In genomic region chr14:80215960-80216552, GRCm38 (mm10) we compare ENCODE assay signal across 8 mouse cellular contexts.
DNase-seq lines count a peak whose midpoint lies in the region; ATAC-seq and TF ChIP-seq lines count a peak whose summit lies in the region.

No protein-coding gene starts in this region.

- no peaks in the 10 kb centered on the region for H3K27me3 ChIP-seq in E14TG2a.4 (ENCODE audit: insufficient read depth, low read length)
- no peaks in the 10 kb centered on the region for H3K27me3 ChIP-seq in forebrain, embryonic 10.5 days (ENCODE audit: poor library complexity, severe bottlenecking)
- H3K27me3 ChIP-seq in heart, embryonic 15.5 days = no peaks in the 10 kb centered on the region
- H3K27me3 ChIP-seq in liver, postnatal 0 days (ENCODE audit: insufficient read depth, low read length) = no peaks in the 10 kb centered on the region

- peak; percentile 86 for TF ChIP-seq CTCF in E14TG2a.4 (conservative IDR thresholded peaks at IDR 0.05; ENCODE audit: low read length)
- peak; percentile 76 for TF ChIP-seq CTCF in liver, postnatal 0 days (IDR thresholded peaks at IDR 0.05; ENCODE audit: low read depth)
- TF ChIP-seq CTCF in olfactory bulb, adult 2 months (IDR thresholded peaks at IDR 0.05; ENCODE audit: insufficient read depth, low read depth, low read length) = peak; percentile 28

- H3K27ac ChIP-seq in forebrain, embryonic 10.5 days = no peak overlapping the region
- no peak overlapping the region for H3K27ac ChIP-seq in heart, embryonic 15.5 days
- H3K27ac ChIP-seq in liver, postnatal 0 days (ENCODE audit: low read depth) = no peak overlapping the region
- no peak overlapping the region for H3K27ac ChIP-seq in olfactory bulb, adult 2 months (ENCODE audit: insufficient read depth, low read depth, low read length)

- no peaks in the 10 kb centered on the region for H3K4me1 ChIP-seq in E14TG2a.4 (replicated peaks; ENCODE audit: low read depth, low read length)
- H3K4me1 ChIP-seq in forebrain, embryonic 10.5 days = peaks cover 9% of the 10 kb centered on the region; the same call in 1 of the 2 replicates
- H3K4me1 ChIP-seq in heart, embryonic 15.5 days (replicated peaks) = no peaks in the 10 kb centered on the region
- H3K4me1 ChIP-seq in liver, postnatal 0 days (ENCODE audit: insufficient read depth) = no peaks in the 10 kb centered on the region
- peaks cover 7% of the 10 kb centered on the region for H3K4me1 ChIP-seq in olfactory bulb, adult 2 months (ENCODE audit: control insufficient read depth, insufficient read depth, low read length)

- peak; percentile 80 for DNase-seq in brain, adult 2 months (ENCODE audit: low read depth, low spot score)
- peak; percentile 67 for DNase-seq in forebrain, embryonic 10.5 days (ENCODE audit: extremely low spot score, low spot score)
- peak; percentile 88 for DNase-seq in kidney, postnatal 10 days
- DNase-seq in liver, postnatal 0 days = peak; percentile 46

- H3K9me3 ChIP-seq in E14TG2a.4 (ENCODE audit: low read length) = peaks cover 14% of the 10 kb centered on the region
- H3K9me3 ChIP-seq in forebrain, embryonic 10.5 days = no peaks in the 10 kb centered on the region
- H3K9me3 ChIP-seq in heart, embryonic 15.5 days (replicated peaks) = no peaks in the 10 kb centered on the region
- H3K9me3 ChIP-seq in liver, postnatal 0 days (ENCODE audit: low read length) = no peaks in the 10 kb centered on the region

- no peak for TF ChIP-seq POLR2A in olfactory bulb, adult 2 months (IDR thresholded peaks at IDR 0.05; ENCODE audit: insufficient read depth, low read depth, low read length)

- 0 out of 2 replicates have a peak, but pooled peaks have one; percentile 39 for ATAC-seq in heart, embryonic 15.5 days (replicated peaks; ENCODE audit: insufficient number of reproducible peaks, insufficient read depth, low FRiP score, low read depth)
- no peak for ATAC-seq in liver, postnatal 0 days
- no peak for ATAC-seq in erythroblast, adult 5-6 weeks (replicated peaks; ENCODE audit: low FRiP score, poor library complexity, severe bottlenecking)

- H3K4me3 ChIP-seq in E14TG2a.4 (replicated peaks; ENCODE audit: low read length) = no peak overlapping the region
- no peak overlapping the region for H3K4me3 ChIP-seq in forebrain, embryonic 10.5 days
- H3K4me3 ChIP-seq in heart, embryonic 15.5 days = no peak overlapping the region
- no peak overlapping the region for H3K4me3 ChIP-seq in liver, postnatal 0 days (ENCODE audit: low read depth, low read length)
- no peak overlapping the region for H3K4me3 ChIP-seq in olfactory bulb, adult 2 months (ENCODE audit: insufficient read depth, low read depth, low read length)

- WGBS in forebrain, embryonic 10.5 days = 15% methylated on average over 6 of the region's 6 CpGs
- WGBS in heart, embryonic 15.5 days = 13% methylated on average over 6 of the region's 6 CpGs
- WGBS in liver, postnatal 0 days (ENCODE audit: insufficient replicate concordance) = 20% methylated on average over 6 of the region's 6 CpGs
- WGBS in olfactory bulb, adult 2 months = 22% methylated on average over 6 of the region's 6 CpGs

- H3K36me3 ChIP-seq in E14TG2a.4 (ENCODE audit: insufficient read depth, low read length) = no peaks in the 10 kb centered on the region
- H3K36me3 ChIP-seq in forebrain, embryonic 10.5 days (replicated peaks) = no peaks in the 10 kb centered on the region
- no peaks in the 10 kb centered on the region for H3K36me3 ChIP-seq in heart, embryonic 15.5 days
- no peaks in the 10 kb centered on the region for H3K36me3 ChIP-seq in liver, postnatal 0 days (replicated peaks; ENCODE audit: insufficient read depth, low read length)

- H3K9ac ChIP-seq in heart, embryonic 15.5 days = no peak overlapping the region
- no peak overlapping the region for H3K9ac ChIP-seq in liver, postnatal 0 days (replicated peaks)

- H3K4me2 ChIP-seq in heart, embryonic 15.5 days = no peak overlapping the region
- H3K4me2 ChIP-seq in liver, postnatal 0 days (ENCODE audit: low read depth, low read length) = no peak overlapping the region

- no peak for TF ChIP-seq EP300 in liver, postnatal 0 days (IDR thresholded peaks at IDR 0.05; ENCODE audit: low read depth)

Comparison
In these comparisons a context has a peak if more than half of its experiments do, and no peak if none do; other contexts are left out.
1. CTCF ChIP-seq: peak in every context shown above with its lines; median percentile 86 in E14TG2a.4; 76 in liver, postnatal 0 days; 28 in olfactory bulb, adult 2 months.